Mouse (Mus musculus): ENCODE results near the gene Col5a1.

GRCm38 (mm10) chr2:27876724-27877504, 9.3 kb upstream of the Col5a1 start:
- TF ChIP-seq CTCF (IDR thresholded peaks at IDR 0.05; ENCODE audit: low read depth, low read length), result no peak
- TF ChIP-seq TAL1 (conservative IDR thresholded peaks at IDR 0.05; ENCODE audit: low read depth, low read length), result no peak
